Mouse (Mus musculus) olfactory bulb, adult 2 months (tissue): ENCODE results near the gene Ap3b1.

Experiments used
- CTCF ChIP-seq: fragments of 200-500 bp; IDR thresholded peaks from 2 replicates; pipeline ENCODE4 v1.5.1; 2012; ENCODE audit warnings: low read depth, mild to moderate bottlenecking, low read length, moderate library complexity; ENCODE audit not compliant: insufficient read depth
- POLR2A ChIP-seq: fragments of 200-500 bp; IDR thresholded peaks from 2 replicates; pipeline ENCODE4 v1.6.1; 2012; ENCODE audit warnings: mild to moderate bottlenecking, low read depth, low read length, moderate library complexity; ENCODE audit not compliant: insufficient read depth

GRCm38 (mm10) chr13:94322475-94322874 is 36.3 kb upstream of the Ap3b1 start:
- no peak for TF ChIP-seq CTCF
- TF ChIP-seq POLR2A, result no peak
